Mouse (Mus musculus) cerebellum, adult 2 months (tissue): ENCODE measurements around the gene Gm20873. TPM values are rescaled to one million over a fixed set of nuclear protein-coding genes. Genes with fewer than 3 reads are reported as not detected.
"Not testable (repeated sequence)": the region's sequence is repeated elsewhere in the genome, so short reads cannot be mapped to it uniquely, and the experiment has no call there.

ENCODE experiments used
- DNase-seq, 2 experiments: peaks; one replicate each; pipeline ENCODE4 v3.0.0; 2021
- H3K27ac ChIP-seq: fragments of 200-500 bp; 2 replicates; pipeline ENCODE4 v1.5.1; 2012; ENCODE audit warnings: low read length, control low read depth, inconsistent platforms; ENCODE audit not compliant: insufficient read depth
- H3K27me3 ChIP-seq: fragments of 200-500 bp; 2 replicates; pipeline ENCODE4 v1.6.1; 2012; ENCODE audit warnings: inconsistent platforms, mild to moderate bottlenecking, low read length, moderate library complexity; ENCODE audit not compliant: control insufficient read depth, insufficient read depth
- H3K4me1 ChIP-seq: fragments of 200-500 bp; 2 replicates; pipeline ENCODE4 v1.6.1; 2011; ENCODE audit warnings: low read length; ENCODE audit not compliant: control insufficient read depth, insufficient read depth
- H3K4me3 ChIP-seq: fragments of 200-500 bp; replicated peaks from 2 replicates; pipeline ENCODE3; 2011; ENCODE audit warnings: mild to moderate bottlenecking, low read depth, low read length, control low read depth; ENCODE audit not compliant: insufficient read depth
- WGBS: fragments of 180-500 bp; shearing (Covaris S2); methylation state at CpG from one replicate; pipeline ENCODE4 v1.1.7; 2018; 5-methylcytosine and 5-hydroxymethylcytosine counted together
- polyA plus RNA-seq: library from polyadenylated mRNA; depleted of rRNA; stranded (reverse); fragments of >200 nt; gene quantifications from 2 replicates; pipeline ENCODE4 v1.2.3, GENCODE M21; 2012; rRNA removed

Gene Gm20873
- not detected in 2 replicates for polyA plus RNA-seq

DNA sequence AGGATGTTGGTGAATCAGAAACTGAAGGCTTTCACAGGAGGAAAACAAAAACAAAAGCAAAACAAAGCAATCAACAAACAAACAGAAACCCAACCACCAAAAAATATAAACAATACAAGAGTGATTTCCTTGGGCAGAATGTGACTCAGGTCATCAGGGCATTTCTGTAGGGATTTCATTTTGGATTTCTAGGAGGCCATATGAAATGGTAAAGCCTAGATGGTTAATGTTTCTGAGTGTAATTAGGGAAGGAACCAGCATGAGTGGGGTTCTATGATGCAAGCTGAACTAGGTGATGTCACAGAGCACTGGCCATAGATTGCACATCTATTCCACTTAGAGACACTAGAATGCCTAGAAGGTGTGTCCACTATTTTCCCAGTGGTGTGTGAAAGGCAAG, at the start of gene Gm20873:
Gm20873 (plus strand) TSS at position 301 of the 400 bp plus-strand sequence.
- H3K4me3 ChIP-seq, H3K27ac ChIP-seq, H3K4me1 ChIP-seq, DNase-seq, H3K27me3 ChIP-seq: not testable (repeated sequence)

DNA sequence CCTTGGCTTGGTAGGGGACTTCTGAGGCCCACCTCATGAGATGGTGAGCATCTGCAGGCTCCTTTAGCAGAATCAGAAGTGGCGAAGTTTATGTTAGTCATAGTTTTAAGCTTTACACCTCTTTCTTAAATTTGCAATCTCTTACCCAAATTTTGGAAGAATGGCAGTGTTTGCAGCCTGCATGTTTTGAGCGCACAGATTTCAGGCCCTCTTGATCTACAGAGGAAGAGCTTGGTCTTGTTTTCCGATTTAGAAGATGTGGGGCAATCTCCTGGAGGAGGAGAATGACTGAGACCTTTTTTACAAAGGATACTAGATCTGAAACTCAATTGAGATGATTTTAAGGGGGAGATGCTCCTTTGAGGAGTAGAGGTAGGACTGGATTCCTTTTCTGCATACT, 29.0 kb upstream of the Gm20873 start, which contains the start of gene Gm21746:
Gm21746 (minus strand) TSS at position 101 of the 400 bp plus-strand sequence.
- H3K27ac ChIP-seq, H3K27me3 ChIP-seq, H3K4me1 ChIP-seq, H3K4me3 ChIP-seq, DNase-seq: not testable (repeated sequence)
- WGBS: 56% methylated on average over 2 of the region's 3 CpGs

Other genes with a start within 250 kb of the Gm20873 start
- not detected in 2 replicates for gene Gm21746, start 29.1 kb upstream of the Gm20873 start, polyA plus RNA-seq